Comparison of ENCODE assay signal across 8 mouse cellular contexts in the genomic region with DNA sequence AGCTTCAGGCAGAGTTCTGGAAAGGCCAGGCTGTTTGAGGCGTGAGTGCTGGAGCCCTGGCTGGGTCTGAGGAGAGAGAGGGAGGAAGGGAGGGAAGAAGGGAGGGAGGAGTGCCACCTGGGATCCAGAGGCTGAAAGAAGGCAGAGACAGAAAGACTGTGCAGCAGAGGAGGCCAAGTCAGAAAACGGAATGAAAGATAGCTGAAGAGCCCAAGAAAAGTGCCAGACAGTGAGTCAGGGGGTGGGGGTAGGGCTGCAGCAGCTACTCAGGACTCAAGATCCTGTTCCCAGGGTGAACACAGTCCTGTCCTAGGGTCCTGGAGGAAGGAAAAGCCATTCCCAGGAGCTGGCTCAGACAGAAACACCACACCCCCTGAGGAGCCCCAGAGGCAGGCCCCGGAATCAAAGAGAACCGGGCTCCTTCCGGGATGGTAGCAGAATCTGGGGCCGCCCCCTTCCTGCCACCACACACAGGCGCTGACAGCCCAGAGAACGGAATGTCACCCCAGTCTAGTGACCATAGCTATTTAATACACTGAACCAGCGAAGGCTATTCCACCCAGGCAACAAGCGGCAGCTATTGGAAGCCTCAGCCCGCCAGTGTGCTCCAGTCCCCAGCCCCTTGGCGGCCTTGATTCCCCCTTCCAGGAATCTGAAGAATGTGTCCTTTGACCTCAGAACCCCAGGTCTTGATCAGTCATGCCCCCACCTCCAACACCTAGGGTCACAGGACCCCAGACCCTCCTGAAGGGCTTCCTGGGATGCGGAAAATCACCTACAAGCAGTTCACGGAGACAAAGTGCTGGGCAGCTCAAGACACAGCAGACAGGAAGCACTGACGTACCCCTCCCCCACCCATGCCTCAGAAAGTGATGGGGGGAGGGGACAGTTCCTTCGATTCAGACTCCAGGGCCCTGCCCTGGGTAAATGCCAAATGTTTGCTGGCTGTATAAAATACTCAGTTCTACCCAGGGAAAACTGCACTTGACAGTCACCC. TPM values are rescaled to one million over a fixed set of nuclear protein-coding genes. Genes with fewer than 3 reads are reported as not detected.
DNase-seq lines count a peak whose midpoint lies in the region; ATAC-seq and TF ChIP-seq lines count a peak whose summit lies in the region.

No protein-coding gene starts in this region.

- DNase-seq in ovary, adult 18-20 months (ENCODE audit: low spot score), result peak; percentile 31
- DNase-seq in ovary, postnatal 14 days (ENCODE audit: low spot score), result no peak
- DNase-seq in cerebellum, postnatal 10 days, result peak; percentile 61 to 70
- peak; percentile 60 for DNase-seq in gastrocnemius, postnatal 10 days
- DNase-seq in hindbrain, postnatal 0 days (ENCODE audit: low spot score), result peak; percentile 60
- DNase-seq in liver, result peak; percentile 65

- no peaks in the 10 kb centered on the region for H3K27me3 ChIP-seq in hindbrain, postnatal 0 days (ENCODE audit: insufficient read depth, low read length)
- peaks cover 28% of the 10 kb centered on the region for H3K27me3 ChIP-seq in midbrain, embryonic 15.5 days (replicated peaks)
- H3K27me3 ChIP-seq in stomach, embryonic 14.5 days (ENCODE audit: control insufficient read depth, insufficient read depth, low read length), result no peaks in the 10 kb centered on the region

- no peaks in the 10 kb centered on the region for H3K36me3 ChIP-seq in hindbrain, postnatal 0 days (ENCODE audit: insufficient read depth, low read length)
- H3K36me3 ChIP-seq in midbrain, embryonic 15.5 days (replicated peaks), result no peaks in the 10 kb centered on the region
- H3K36me3 ChIP-seq in stomach, embryonic 14.5 days (ENCODE audit: control insufficient read depth, insufficient read depth, low read length), result no peaks in the 10 kb centered on the region

- no peaks in the 10 kb centered on the region for H3K9me3 ChIP-seq in hindbrain, postnatal 0 days (ENCODE audit: low read length)
- H3K9me3 ChIP-seq in midbrain, embryonic 15.5 days, result no peaks in the 10 kb centered on the region
- H3K9me3 ChIP-seq in stomach, embryonic 14.5 days (ENCODE audit: control insufficient read depth, low read depth, low read length), result no peaks in the 10 kb centered on the region

- H3K4me2 ChIP-seq in hindbrain, postnatal 0 days (ENCODE audit: low read depth, low read length), result peak overlapping the region; percentile 92
- H3K4me2 ChIP-seq in midbrain, embryonic 15.5 days, result peak overlapping the region; percentile 93
- H3K4me2 ChIP-seq in stomach, embryonic 14.5 days (replicated peaks; ENCODE audit: low read depth, low read length), result peak overlapping the region; percentile 95

- 6% methylated on average over 16 of the region's 16 CpGs for WGBS in hindbrain, postnatal 0 days
- WGBS in midbrain, embryonic 15.5 days, result 4% methylated on average over 15 of the region's 16 CpGs
- under 1% methylated on average over 16 of the region's 16 CpGs for WGBS in stomach, embryonic 14.5 days

- H3K9ac ChIP-seq in hindbrain, postnatal 0 days (replicated peaks; ENCODE audit: low read length), result peak overlapping the region; percentile 35
- no peak overlapping the region for H3K9ac ChIP-seq in midbrain, embryonic 15.5 days
- no peak overlapping the region; the same call in 1 of the 2 replicates for H3K9ac ChIP-seq in stomach, embryonic 14.5 days (replicated peaks; ENCODE audit: low read depth, low read length)

- peak overlapping the region; percentile 59 for H3K4me3 ChIP-seq in hindbrain, postnatal 0 days (ENCODE audit: low read length)
- no peak overlapping the region for H3K4me3 ChIP-seq in midbrain, embryonic 15.5 days
- peak overlapping the region; percentile 68; the same call in 1 of the 2 replicates for H3K4me3 ChIP-seq in stomach, embryonic 14.5 days (ENCODE audit: low read depth, low read length)

- H3K27ac ChIP-seq in hindbrain, postnatal 0 days, result peak overlapping the region; percentile 79
- peak overlapping the region; percentile 61 for H3K27ac ChIP-seq in midbrain, embryonic 15.5 days
- peak overlapping the region; percentile 89 for H3K27ac ChIP-seq in stomach, embryonic 14.5 days (ENCODE audit: low read length)

- peaks cover 27% of the 10 kb centered on the region for H3K4me1 ChIP-seq in hindbrain, postnatal 0 days (ENCODE audit: insufficient read depth, low read length)
- peaks cover 31% of the 10 kb centered on the region for H3K4me1 ChIP-seq in midbrain, embryonic 15.5 days
- H3K4me1 ChIP-seq in stomach, embryonic 14.5 days (ENCODE audit: control insufficient read depth, insufficient read depth, low read length), result peaks cover 60% of the 10 kb centered on the region

- no peak for TF ChIP-seq CTCF in hindbrain, postnatal 0 days (IDR thresholded peaks at IDR 0.05; ENCODE audit: low read depth)

- peak; percentile 44 for ATAC-seq in hindbrain, postnatal 0 days
- no peak for ATAC-seq in midbrain, embryonic 15.5 days (replicated peaks)
- peak; percentile 37 for ATAC-seq in stomach, embryonic 14.5 days (ENCODE audit: insufficient number of reproducible peaks, insufficient read depth, low FRiP score, low read depth)

RNA-seq across cellular contexts. Expression of a gene that starts 3.0 kb away (rescaled TPM):
- 1 to 10 TPM; 2.6 to 3.4 TPM for total RNA-seq in gastrocnemius, postnatal 10 days (2021)
- total RNA-seq in hindbrain, postnatal 0 days (2014; rRNA removed), result 4.5 and 17.4 TPM in 2 replicates
- polyA plus RNA-seq in hindbrain, postnatal 0 days (2015; fragmentation: Nextera tagmentation; extraction: Ambion mirVana), result 2.7 and 3.1 TPM in 2 replicates
- 1.4 and 1.5 TPM in 2 replicates for polyA plus RNA-seq in midbrain, embryonic 15.5 days (2015; fragmentation: Nextera tagmentation; extraction: Ambion mirVana)
- 2.5 and 3.2 TPM in 2 replicates for polyA plus RNA-seq in stomach, embryonic 14.5 days (2014; fragmentation: Nextera tagmentation; extraction: Ambion mirVana)

RNA-seq across cellular contexts. Expression of a gene that starts 41.9 kb away (rescaled TPM):
- 10 to 100 TPM; 58.2 to 84.6 TPM for total RNA-seq in gastrocnemius, postnatal 10 days (2021)
- 0.05 and 0.29 TPM in 2 replicates for total RNA-seq in hindbrain, postnatal 0 days (2014; rRNA removed)
- 0.19 TPM in 1 of 2 replicates, not detected in the other for polyA plus RNA-seq in hindbrain, postnatal 0 days (2015; fragmentation: Nextera tagmentation; extraction: Ambion mirVana)
- polyA plus RNA-seq in midbrain, embryonic 15.5 days (2015; fragmentation: Nextera tagmentation; extraction: Ambion mirVana), result 0.03 TPM in 1 of 2 replicates, not detected in the other
- polyA plus RNA-seq in stomach, embryonic 14.5 days (2014; fragmentation: Nextera tagmentation; extraction: Ambion mirVana), result 0.07 and 0.08 TPM in 2 replicates

RNA-seq across cellular contexts. Expression of a gene that starts 44.1 kb away (rescaled TPM):
- total RNA-seq in gastrocnemius, postnatal 10 days (2021), result under 1 TPM in 1 of 2 experiments, not detected in 1; 0.11 TPM
- total RNA-seq in hindbrain, postnatal 0 days (2014; rRNA removed), result 4.7 and 4.9 TPM in 2 replicates
- 0.90 and 1.1 TPM in 2 replicates for polyA plus RNA-seq in hindbrain, postnatal 0 days (2015; fragmentation: Nextera tagmentation; extraction: Ambion mirVana)
- polyA plus RNA-seq in midbrain, embryonic 15.5 days (2015; fragmentation: Nextera tagmentation; extraction: Ambion mirVana), result 1.0 and 1.4 TPM in 2 replicates
- 0.09 TPM in 1 of 2 replicates, not detected in the other for polyA plus RNA-seq in stomach, embryonic 14.5 days (2014; fragmentation: Nextera tagmentation; extraction: Ambion mirVana)

RNA-seq across cellular contexts. Expression of a gene that starts 44.1 kb away (rescaled TPM):
- 10 to 100 TPM; 16.2 to 17.6 TPM for total RNA-seq in gastrocnemius, postnatal 10 days (2021)
- 28.1 and 48.4 TPM in 2 replicates for total RNA-seq in hindbrain, postnatal 0 days (2014; rRNA removed)
- 20.9 and 21.1 TPM in 2 replicates for polyA plus RNA-seq in hindbrain, postnatal 0 days (2015; fragmentation: Nextera tagmentation; extraction: Ambion mirVana)
- 32.2 and 33.1 TPM in 2 replicates for polyA plus RNA-seq in midbrain, embryonic 15.5 days (2015; fragmentation: Nextera tagmentation; extraction: Ambion mirVana)
- polyA plus RNA-seq in stomach, embryonic 14.5 days (2014; fragmentation: Nextera tagmentation; extraction: Ambion mirVana), result 20.9 and 29.5 TPM in 2 replicates
